Mouse (Mus musculus): ENCODE data around the gene Gm6377. TPM values are rescaled to one million over a fixed set of nuclear protein-coding genes. Genes with fewer than 3 reads are reported as not detected.

Gene Gm6377
- polyA plus RNA-seq (2015; fragmentation: Nextera tagmentation; extraction: Ambion mirVana), result 0.05 and 0.10 TPM in 2 replicates

DNA sequence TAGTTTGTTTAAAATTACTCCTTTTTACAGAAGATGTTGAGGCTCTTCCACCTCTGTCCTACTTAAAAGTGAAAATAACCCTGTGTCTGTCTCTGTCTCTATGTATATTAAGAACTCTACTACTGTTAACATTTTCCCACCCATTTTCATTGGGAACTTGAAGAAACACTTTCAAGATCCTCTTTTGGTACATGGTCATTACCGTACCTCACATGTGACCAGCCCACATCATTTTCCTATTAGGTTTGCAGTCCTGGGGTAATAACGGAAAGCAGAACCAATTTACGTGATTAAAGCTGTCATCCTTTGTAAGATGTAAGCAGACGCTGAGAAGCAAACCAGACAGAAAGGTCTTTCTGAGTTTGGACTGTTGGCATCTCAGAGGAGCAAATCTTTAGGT is at the start of gene Gm6377:
TSS of gene Gm6377 (plus strand) at position 289 of the 400 bp plus-strand sequence.
- Histone ChIP-seq H3K36me3 (replicated peaks) (no peaks in the 10 kb centered on the region), H3K4me3 (no peak within 1 kb of the TSS), H3K9me3 (no peaks in the 10 kb centered on the region), H3K4me1 (no peaks in the 10 kb centered on the region), H3K27ac (no peak within 1 kb of the TSS), H3K4me2 (no peak within 1 kb of the TSS), H3K9ac (no peak within 1 kb of the TSS), H3K27me3 (replicated peaks) (no peaks in the 10 kb centered on the region)
- no peak for ATAC-seq (replicated peaks)
- 82% methylated on average over 4 of the region's 4 CpGs for WGBS

GRCm38 (mm10) chrX:109147108-109147507 is 49.4 kb upstream of the Gm6377 start:
- no peak for ATAC-seq (replicated peaks)
- H3K4me1 ChIP-seq, result no peaks in the 10 kb centered on the region
- H3K4me2 ChIP-seq, result no peak overlapping the region
- no peaks in the 10 kb centered on the region for H3K9me3 ChIP-seq
- no peak overlapping the region for H3K27ac ChIP-seq
- H3K4me3 ChIP-seq, result no peak overlapping the region
- no peak overlapping the region for H3K9ac ChIP-seq
- 91% methylated on average over 3 of the region's 3 CpGs for WGBS
- no peaks in the 10 kb centered on the region for H3K27me3 ChIP-seq (replicated peaks)
- no peaks in the 10 kb centered on the region for H3K36me3 ChIP-seq (replicated peaks)

DNA sequence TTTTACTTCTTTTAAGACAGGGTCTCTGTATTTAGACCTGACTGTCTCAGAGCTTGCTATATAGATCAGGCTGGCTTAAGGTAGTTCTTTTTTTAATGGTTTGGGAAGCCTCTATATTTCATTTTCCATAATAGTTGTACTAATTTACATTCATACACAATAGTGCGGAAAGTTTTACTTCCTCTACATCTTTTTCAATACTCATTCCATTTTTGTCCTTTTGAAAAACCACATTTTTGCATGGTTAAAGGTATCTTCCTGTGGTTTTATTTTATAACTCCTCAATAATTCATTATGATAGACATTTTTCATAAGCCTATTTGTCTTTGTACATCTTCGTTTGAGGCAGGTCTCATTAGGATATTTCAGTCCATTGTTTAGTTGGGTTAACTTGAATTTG is 45.3 kb upstream of the Gm6377 start:
- H3K9me3 ChIP-seq, result no peaks in the 10 kb centered on the region
- no peak overlapping the region for H3K9ac ChIP-seq
- H3K4me1 ChIP-seq, result no peaks in the 10 kb centered on the region
- no peaks in the 10 kb centered on the region for H3K27me3 ChIP-seq (replicated peaks)
- ATAC-seq (replicated peaks), result no peak
- no peak overlapping the region for H3K27ac ChIP-seq
- WGBS, result 95% methylated on average over 2 of the region's 2 CpGs
- H3K36me3 ChIP-seq (replicated peaks), result no peaks in the 10 kb centered on the region
- H3K4me2 ChIP-seq, result no peak overlapping the region
- no peak overlapping the region for H3K4me3 ChIP-seq

DNA sequence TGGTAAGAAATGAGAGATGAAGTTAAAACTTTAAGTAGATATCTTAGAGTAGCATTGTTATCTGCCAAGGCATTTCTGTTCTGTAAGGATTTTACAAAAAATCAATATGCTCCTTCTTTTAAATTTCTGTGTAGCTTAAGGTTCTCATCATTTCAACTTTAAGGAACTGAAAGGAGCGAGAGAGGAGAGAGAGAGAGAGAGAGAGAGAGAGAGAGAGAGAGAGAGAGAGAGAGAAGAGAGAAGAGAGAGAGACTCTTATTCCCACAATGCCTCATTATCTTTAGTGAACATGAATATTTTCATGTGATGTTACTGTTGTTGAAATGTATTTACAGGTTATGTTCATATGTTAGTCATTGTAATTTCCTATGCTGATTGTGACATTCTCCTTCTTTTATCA is 36.2 kb upstream of the Gm6377 start:
- no peaks in the 10 kb centered on the region for H3K9me3 ChIP-seq
- H3K27ac ChIP-seq, result no peak overlapping the region
- H3K4me3 ChIP-seq, result no peak overlapping the region
- H3K9ac ChIP-seq, result no peak overlapping the region
- no peaks in the 10 kb centered on the region for H3K4me1 ChIP-seq
- no peak overlapping the region for H3K4me2 ChIP-seq
- no peaks in the 10 kb centered on the region for H3K36me3 ChIP-seq (replicated peaks)
- H3K27me3 ChIP-seq (replicated peaks), result no peaks in the 10 kb centered on the region
- no peak for ATAC-seq (replicated peaks)
- WGBS, result 56% methylated on average over 1 of the region's 1 CpGs

GRCm38 (mm10) chrX:109160901-109161300 is 35.7 kb upstream of the Gm6377 start:
- no peak overlapping the region for H3K4me2 ChIP-seq
- ATAC-seq (replicated peaks), result no peak
- H3K4me3 ChIP-seq, result no peak overlapping the region
- no peaks in the 10 kb centered on the region for H3K4me1 ChIP-seq
- 77% methylated on average over 4 of the region's 4 CpGs for WGBS
- no peak overlapping the region for H3K9ac ChIP-seq
- H3K9me3 ChIP-seq, result no peaks in the 10 kb centered on the region
- H3K27me3 ChIP-seq (replicated peaks), result no peaks in the 10 kb centered on the region
- no peak overlapping the region for H3K27ac ChIP-seq
- H3K36me3 ChIP-seq (replicated peaks), result no peaks in the 10 kb centered on the region

DNA sequence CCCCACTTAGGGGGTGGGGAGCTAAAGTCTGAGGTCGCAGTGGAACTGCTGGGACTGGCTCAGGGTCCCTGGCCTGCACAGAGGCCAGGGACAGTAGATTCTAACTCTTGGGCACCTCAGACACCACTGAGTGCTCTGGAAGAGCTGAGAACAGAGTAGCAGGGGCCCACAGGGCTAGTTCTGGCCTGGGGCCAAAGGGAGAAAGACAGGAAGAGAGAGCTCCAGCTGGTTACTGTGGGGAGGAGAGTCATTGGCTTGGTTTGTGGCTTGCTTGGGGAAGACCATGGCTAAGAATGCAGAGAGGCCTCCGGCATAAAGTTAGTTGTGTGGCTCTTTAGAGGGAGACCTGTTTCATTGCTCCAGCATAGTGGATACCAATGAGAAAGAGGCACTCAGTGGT is 21.5 kb upstream of the Gm6377 start:
- Histone ChIP-seq H3K9me3 (no peaks in the 10 kb centered on the region), H3K9ac (no peak overlapping the region), H3K27ac (no peak overlapping the region), H3K36me3 (replicated peaks) (no peaks in the 10 kb centered on the region), H3K4me1 (no peaks in the 10 kb centered on the region), H3K27me3 (replicated peaks) (no peaks in the 10 kb centered on the region), H3K4me2 (no peak overlapping the region), H3K4me3 (no peak overlapping the region)
- ATAC-seq (replicated peaks), result no peak
- 72% methylated on average over 2 of the region's 2 CpGs for WGBS

DNA sequence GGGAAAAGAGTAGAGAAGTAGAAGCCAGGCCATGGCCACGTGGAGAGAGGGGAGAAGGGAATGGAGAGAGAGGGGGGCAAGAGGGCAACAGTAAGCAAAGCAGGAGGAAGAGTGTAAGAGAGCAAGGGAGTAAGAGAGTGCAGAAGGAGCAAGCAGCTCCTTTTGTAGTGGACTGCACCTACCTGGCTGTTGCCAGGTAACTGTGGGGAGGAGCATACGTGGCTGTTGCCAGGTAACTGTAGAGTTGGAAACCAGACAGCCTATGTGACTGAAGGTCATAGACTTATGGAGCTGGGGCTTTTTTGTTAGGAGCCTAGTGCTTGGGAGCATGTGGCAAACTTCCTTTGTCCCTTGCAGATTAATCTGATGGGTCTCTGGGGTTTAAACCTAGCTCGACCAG is 21.1 kb upstream of the Gm6377 start:
- H3K27ac ChIP-seq, result no peak overlapping the region
- H3K9ac ChIP-seq, result no peak overlapping the region
- H3K36me3 ChIP-seq (replicated peaks), result no peaks in the 10 kb centered on the region
- peak; percentile 75 for ATAC-seq (replicated peaks)
- H3K4me3 ChIP-seq, result no peak overlapping the region
- 33% methylated on average over 3 of the region's 3 CpGs for WGBS
- H3K4me1 ChIP-seq, result no peaks in the 10 kb centered on the region
- H3K9me3 ChIP-seq, result no peaks in the 10 kb centered on the region
- H3K27me3 ChIP-seq (replicated peaks), result no peaks in the 10 kb centered on the region
- H3K4me2 ChIP-seq, result no peak overlapping the region

DNA sequence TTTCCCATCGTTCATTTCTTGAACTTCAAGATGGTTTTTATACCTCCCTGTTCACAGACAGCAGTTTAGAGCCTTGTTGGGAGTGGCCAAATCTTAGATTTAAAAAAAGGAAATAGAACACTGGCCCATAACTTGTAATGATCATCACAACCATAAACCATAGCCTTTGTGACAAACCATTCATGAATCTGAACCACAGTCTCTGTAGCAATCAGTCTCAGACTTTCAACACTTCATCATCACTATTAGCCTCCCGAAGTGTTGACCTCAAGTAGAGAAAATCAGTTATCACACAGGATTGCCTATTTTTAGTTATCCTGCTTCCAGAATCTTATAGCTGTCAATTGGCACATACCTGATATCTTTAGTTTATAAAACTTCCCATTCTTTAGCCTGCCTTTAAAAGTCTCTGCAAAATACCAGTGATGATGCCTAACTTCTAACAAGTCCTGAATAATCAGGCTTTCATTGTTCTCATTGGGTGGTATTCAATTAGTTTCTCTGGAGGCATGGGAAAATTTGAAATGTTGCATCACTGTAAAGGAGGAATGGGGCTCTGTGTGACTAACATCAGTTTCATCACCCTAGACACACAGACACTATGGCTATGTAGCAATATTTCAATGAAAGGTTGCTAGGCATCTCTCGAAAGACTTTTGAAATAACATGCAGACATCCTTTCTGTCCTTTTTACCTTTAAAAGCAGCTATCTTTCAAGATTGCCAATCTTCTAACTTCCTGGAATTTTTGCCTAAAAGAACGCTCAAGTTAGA is 11.7 kb upstream of the Gm6377 start:
- WGBS, result 79% methylated on average over 4 of the region's 4 CpGs
- Histone ChIP-seq H3K36me3 (replicated peaks) (no peaks in the 10 kb centered on the region), H3K9me3 (no peaks in the 10 kb centered on the region), H3K9ac (no peak overlapping the region), H3K4me1 (no peaks in the 10 kb centered on the region), H3K4me3 (no peak overlapping the region), H3K27me3 (replicated peaks) (no peaks in the 10 kb centered on the region), H3K4me2 (no peak overlapping the region), H3K27ac (no peak overlapping the region)
- no peak for ATAC-seq (replicated peaks)

DNA sequence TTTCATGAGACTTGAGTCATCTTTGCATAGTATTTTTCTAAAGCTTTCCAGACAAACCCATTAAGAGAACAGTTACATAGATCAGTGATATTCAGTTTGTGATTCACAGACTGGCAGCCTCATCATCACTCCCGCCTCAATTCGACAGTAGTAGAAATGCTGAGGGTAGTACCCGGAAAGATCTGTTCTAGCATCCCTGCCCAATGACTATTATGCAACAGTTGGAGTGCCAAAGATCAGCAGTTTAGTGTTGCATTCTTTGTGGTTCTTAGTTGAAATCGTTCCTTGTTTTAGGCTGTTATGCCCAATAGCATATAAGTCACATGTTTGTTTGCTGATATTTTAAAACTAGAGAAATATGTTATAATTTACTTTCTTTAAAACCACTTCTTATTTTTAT is 6.9 kb upstream of the Gm6377 start:
- Histone ChIP-seq H3K27ac (no peak overlapping the region), H3K4me3 (no peak overlapping the region), H3K27me3 (replicated peaks) (no peaks in the 10 kb centered on the region), H3K4me1 (no peaks in the 10 kb centered on the region), H3K9ac (no peak overlapping the region), H3K4me2 (no peak overlapping the region), H3K36me3 (replicated peaks) (no peaks in the 10 kb centered on the region), H3K9me3 (no peaks in the 10 kb centered on the region)
- ATAC-seq (replicated peaks), result no peak
- 92% methylated on average over 4 of the region's 4 CpGs for WGBS

DNA sequence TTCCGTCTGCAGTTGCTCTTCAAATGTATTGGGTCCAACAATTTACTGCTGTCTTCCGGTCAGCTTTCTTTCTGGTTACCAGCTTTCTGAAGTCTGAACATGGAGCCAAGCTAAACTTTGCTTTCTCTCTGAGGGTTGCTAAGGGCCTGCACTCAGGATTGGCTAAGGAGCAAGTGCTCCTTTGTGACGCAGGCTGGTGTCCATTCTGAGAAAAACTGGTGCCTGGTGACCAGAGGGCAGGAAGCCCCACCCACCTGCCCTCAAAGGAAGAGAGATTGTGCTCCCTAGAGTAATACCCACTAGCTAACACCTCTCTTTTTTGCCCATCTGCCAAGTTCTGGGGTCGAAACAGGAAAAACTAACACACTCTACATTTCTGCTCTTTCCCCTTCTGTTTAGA is 5.6 kb upstream of the Gm6377 start:
- 65% methylated on average over 4 of the region's 4 CpGs for WGBS
- no peak for ATAC-seq (replicated peaks)
- H3K4me1 ChIP-seq, result no peaks in the 10 kb centered on the region

GRCm38 (mm10) chrX:109191436-109191835 is 5.1 kb upstream of the Gm6377 start:
- no peak for ATAC-seq (replicated peaks)
- Histone ChIP-seq H3K27me3 (replicated peaks) (no peaks in the 10 kb centered on the region), H3K27ac (no peak overlapping the region), H3K9ac (no peak overlapping the region), H3K4me2 (no peak overlapping the region), H3K4me3 (no peak overlapping the region), H3K36me3 (replicated peaks) (no peaks in the 10 kb centered on the region), H3K9me3 (no peaks in the 10 kb centered on the region), H3K4me1 (no peaks in the 10 kb centered on the region)
- 64% methylated on average over 4 of the region's 4 CpGs for WGBS

More for the DNA sequence above, 5.6 kb upstream of the Gm6377 start:
- H3K36me3 ChIP-seq (replicated peaks), result no peaks in the 10 kb centered on the region
- no peak overlapping the region for H3K4me2 ChIP-seq
- no peaks in the 10 kb centered on the region for H3K9me3 ChIP-seq
- no peak overlapping the region for H3K9ac ChIP-seq
- H3K27me3 ChIP-seq (replicated peaks), result no peaks in the 10 kb centered on the region
- H3K4me3 ChIP-seq, result no peak overlapping the region
- H3K27ac ChIP-seq, result no peak overlapping the region

DNA sequence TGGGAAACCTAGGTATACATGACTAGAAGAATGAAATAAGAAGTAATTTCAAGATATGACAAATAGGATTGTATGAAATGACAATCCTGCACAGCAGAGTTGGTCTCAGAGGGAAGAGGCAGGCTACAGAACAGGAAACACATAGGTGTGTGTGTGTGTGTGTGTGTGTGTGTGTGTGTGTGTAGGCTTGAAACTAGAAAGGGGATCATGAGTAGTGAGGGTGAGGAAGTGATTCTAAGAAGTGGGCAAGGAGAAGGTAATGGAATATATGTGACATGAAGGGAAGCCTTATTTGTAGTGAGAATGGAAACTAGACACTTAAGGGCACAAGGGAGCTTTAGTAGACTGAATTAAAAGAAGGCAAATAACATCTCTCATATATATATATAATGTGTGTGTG is 11.3 kb downstream of the Gm6377 start:
- ATAC-seq (replicated peaks), result no peak
- no peak overlapping the region for H3K9ac ChIP-seq
- H3K4me1 ChIP-seq, result no peaks in the 10 kb centered on the region
- no peaks in the 10 kb centered on the region for H3K27me3 ChIP-seq (replicated peaks)
- no peaks in the 10 kb centered on the region for H3K9me3 ChIP-seq
- no peak overlapping the region for H3K4me3 ChIP-seq
- no peak overlapping the region for H3K4me2 ChIP-seq
- no peak overlapping the region for H3K27ac ChIP-seq
- H3K36me3 ChIP-seq (replicated peaks), result no peaks in the 10 kb centered on the region

GRCm38 (mm10) chrX:109228720-109229119 is 32.2 kb downstream of the Gm6377 start:
- no peak overlapping the region for H3K9ac ChIP-seq
- H3K27ac ChIP-seq, result no peak overlapping the region
- 85% methylated on average over 1 of the region's 1 CpGs for WGBS
- no peak for ATAC-seq (replicated peaks)
- H3K36me3 ChIP-seq (replicated peaks), result no peaks in the 10 kb centered on the region
- no peaks in the 10 kb centered on the region for H3K27me3 ChIP-seq (replicated peaks)
- H3K4me3 ChIP-seq, result no peak overlapping the region
- H3K9me3 ChIP-seq, result no peaks in the 10 kb centered on the region
- no peak overlapping the region for H3K4me2 ChIP-seq
- H3K4me1 ChIP-seq, result no peaks in the 10 kb centered on the region

Data from midbrain, embryonic 15.5 days (tissue).